Mouse (Mus musculus) G1E (cell line): Measurements from ENCODE around the gene Trmt61a.

Experiments used
- CTCF ChIP-seq: IDR thresholded peaks from 2 replicates; pipeline ENCODE4 v1.5.1; 2012; ENCODE audit warnings: low read depth, low read length, inconsistent platforms, mixed read lengths
- GATA1 ChIP-seq: IDR thresholded peaks from 2 replicates; pipeline ENCODE4 v1.6.1; 2012; ENCODE audit warnings: borderline replicate concordance, low read length, inconsistent platforms, mixed read lengths

DNA sequence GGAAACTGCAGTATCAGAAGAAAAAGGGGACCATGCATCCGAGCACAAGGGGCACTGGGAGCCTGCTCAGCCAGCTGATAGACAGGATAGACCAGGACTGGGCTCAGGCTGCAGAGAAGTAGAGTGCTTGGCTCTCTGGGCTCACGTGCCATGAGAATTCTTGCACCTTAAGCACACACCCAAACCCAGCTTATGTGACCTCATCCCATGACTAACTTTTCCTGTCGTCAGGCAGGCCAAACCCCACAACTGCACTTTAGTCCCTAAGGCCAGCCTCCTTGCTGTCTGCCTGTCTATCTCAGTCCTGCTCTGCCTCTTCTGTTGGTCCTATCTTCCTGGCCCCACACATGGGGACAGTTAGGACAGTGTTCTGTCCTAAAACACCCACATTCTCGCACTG is 19.8 kb downstream of the Trmt61a start:
- TF ChIP-seq CTCF (no peak), GATA1 (no peak)
